Mouse (Mus musculus): ENCODE data around the gene Pcdh8.

Gene Pcdh8

GRCm38 (mm10) chr14:79753733-79754132, 17.4 kb downstream of the Pcdh8 start:
- no peak for DNase-seq

- no peak for DNase-seq
Measured at GRCm38 (mm10) chr14:79740515-79740914, 30.6 kb downstream of the Pcdh8 start.

- no peak for DNase-seq
Measured at GRCm38 (mm10) chr14:79738441-79738840, 32.7 kb downstream of the Pcdh8 start.

- DNase-seq = no peak
Measured at GRCm38 (mm10) chr14:79737642-79738379, 33.3 kb downstream of the Pcdh8 start.

GRCm38 (mm10) chr14:79736781-79737180, 34.3 kb downstream of the Pcdh8 start:
- DNase-seq = no peak

DNA sequence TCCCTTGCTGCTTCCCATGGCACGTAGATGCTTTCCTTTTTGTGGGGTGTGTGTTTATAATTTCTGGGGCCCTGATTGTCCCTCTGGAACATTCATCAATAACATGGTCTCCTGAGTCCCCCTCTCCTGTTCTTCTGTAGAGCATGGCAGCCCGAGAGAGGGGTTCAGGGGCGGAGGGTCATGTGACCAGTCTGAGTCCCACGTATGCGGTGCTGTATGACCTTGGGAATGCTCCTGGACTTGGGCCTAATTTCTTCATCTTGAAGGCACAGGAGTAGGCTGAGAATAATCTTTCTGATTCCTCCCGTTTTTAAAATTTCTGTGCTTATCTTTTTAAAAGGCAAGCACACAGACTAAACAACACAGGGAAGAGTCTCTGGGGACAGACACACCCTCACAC, 37.6 kb downstream of the Pcdh8 start:
- no peak for DNase-seq

DNA sequence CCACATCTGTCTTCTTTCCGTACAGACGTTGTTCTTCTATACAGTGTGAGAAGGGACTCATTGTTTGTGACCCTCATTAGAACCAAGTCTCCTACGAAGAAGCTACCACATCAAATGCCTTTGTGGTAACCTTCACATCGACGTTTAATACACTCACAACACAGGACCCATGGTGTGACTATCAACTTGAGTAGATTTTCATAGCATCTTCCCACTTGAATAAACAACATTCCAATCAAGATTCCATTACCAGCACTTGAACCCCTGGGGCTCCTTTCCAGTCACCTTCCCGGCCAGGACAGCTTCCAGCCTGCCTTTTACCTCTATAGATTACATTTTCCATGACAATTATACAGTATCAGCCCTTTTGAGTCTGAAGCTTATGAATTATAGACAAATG, 42.3 kb downstream of the Pcdh8 start:
- DNase-seq = no peak

- no peak for DNase-seq
Measured at GRCm38 (mm10) chr14:79724002-79724681, 47.0 kb downstream of the Pcdh8 start.

DNA sequence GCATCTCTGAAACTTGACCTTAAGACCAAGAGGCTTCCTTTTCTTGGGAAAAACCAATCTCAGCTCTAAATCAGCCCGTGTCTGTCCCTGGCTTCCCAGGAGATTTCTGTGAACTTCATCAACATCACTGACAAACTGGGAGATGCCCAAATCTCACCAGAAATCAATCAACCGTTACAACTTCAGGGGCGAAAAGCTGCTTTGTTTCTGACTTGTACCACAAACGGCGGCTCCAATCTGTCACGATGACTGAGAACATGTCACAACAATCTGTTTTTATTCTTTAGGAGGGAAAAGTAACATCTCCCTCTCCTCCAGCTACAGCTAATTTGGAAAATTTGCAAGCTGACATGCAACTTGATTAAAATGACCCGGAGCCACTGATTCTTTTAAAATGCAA, 48.9 kb downstream of the Pcdh8 start:
- DNase-seq = no peak

Data from cerebellum, adult 9-10 months (tissue).